Mouse (Mus musculus): ENCODE data around the gene Rab12.

GRCm38 (mm10) chr17:66563551-66563950, 44.0 kb upstream of the Rab12 start:
- no peak for TF ChIP-seq EP300 (IDR thresholded peaks at IDR 0.05)
- TF ChIP-seq CTCF (IDR thresholded peaks at IDR 0.05), result no peak

Data from lung, postnatal 0 days (tissue).